Mouse (Mus musculus): ENCODE data around the gene D1Pas1. TPM values are rescaled to one million over a fixed set of nuclear protein-coding genes. Genes with fewer than 3 reads are reported as not detected.

D1Pas1 gene
- polyA plus RNA-seq, 1 experiment from 2014 or later = not detected

GRCm38 (mm10) chr1:186930888-186931233, 36.4 kb upstream of the D1Pas1 start:
- ATAC-seq (ENCODE audit: insufficient read depth, low FRiP score) = no peak
- Histone ChIP-seq H3K9ac (ENCODE audit: low read length) (no peak overlapping the region), H3K4me1 (ENCODE audit: control insufficient read depth, insufficient read depth, low read length) (no peaks in the 10 kb centered on the region), H3K27me3 (ENCODE audit: control insufficient read depth, insufficient read depth, low read length) (no peaks in the 10 kb centered on the region), H3K36me3 (ENCODE audit: control insufficient read depth, insufficient read depth, low read length) (no peaks in the 10 kb centered on the region), H3K4me3 (replicated peaks; ENCODE audit: low read length) (no peak overlapping the region), H3K9me3 (replicated peaks; ENCODE audit: control insufficient read depth, low read length) (no peaks in the 10 kb centered on the region), H3K27ac (ENCODE audit: low read length) (no peak overlapping the region), H3K4me2 (ENCODE audit: low read depth, low read length) (no peak overlapping the region)
- WGBS = 81% methylated on average over 6 of the region's 6 CpGs

GRCm38 (mm10) chr1:186934205-186934604, 33.0 kb upstream of the D1Pas1 start:
- no peak for ATAC-seq (ENCODE audit: insufficient read depth, low FRiP score)
- WGBS = 93% methylated on average over 1 of the region's 1 CpGs
- H3K36me3 ChIP-seq (ENCODE audit: control insufficient read depth, insufficient read depth, low read length) = no peaks in the 10 kb centered on the region
- H3K27ac ChIP-seq (ENCODE audit: low read length) = no peak overlapping the region
- H3K9me3 ChIP-seq (replicated peaks; ENCODE audit: control insufficient read depth, low read length) = no peaks in the 10 kb centered on the region
- H3K27me3 ChIP-seq (ENCODE audit: control insufficient read depth, insufficient read depth, low read length) = no peaks in the 10 kb centered on the region
- no peak overlapping the region for H3K4me3 ChIP-seq (replicated peaks; ENCODE audit: low read length)
- H3K4me2 ChIP-seq (ENCODE audit: low read depth, low read length) = no peak overlapping the region
- H3K4me1 ChIP-seq (ENCODE audit: control insufficient read depth, insufficient read depth, low read length) = no peaks in the 10 kb centered on the region
- H3K9ac ChIP-seq (ENCODE audit: low read length) = no peak overlapping the region

GRCm38 (mm10) chr1:186952381-186952780, 14.8 kb upstream of the D1Pas1 start:
- Histone ChIP-seq H3K9ac (ENCODE audit: low read length) (no peak overlapping the region), H3K4me2 (ENCODE audit: low read depth, low read length) (no peak overlapping the region), H3K27me3 (ENCODE audit: control insufficient read depth, insufficient read depth, low read length) (no peaks in the 10 kb centered on the region), H3K9me3 (replicated peaks; ENCODE audit: control insufficient read depth, low read length) (no peaks in the 10 kb centered on the region; the same call in 1 of the 2 replicates), H3K27ac (ENCODE audit: low read length) (no peak overlapping the region), H3K36me3 (ENCODE audit: control insufficient read depth, insufficient read depth, low read length) (no peaks in the 10 kb centered on the region), H3K4me1 (ENCODE audit: control insufficient read depth, insufficient read depth, low read length) (no peaks in the 10 kb centered on the region), H3K4me3 (replicated peaks; ENCODE audit: low read length) (no peak overlapping the region)
- 62% methylated on average over 4 of the region's 4 CpGs for WGBS
- no peak for ATAC-seq (ENCODE audit: insufficient read depth, low FRiP score)

GRCm38 (mm10) chr1:186954591-186954990, 12.6 kb upstream of the D1Pas1 start:
- ATAC-seq (ENCODE audit: insufficient read depth, low FRiP score) = no peak
- Histone ChIP-seq H3K9me3 (replicated peaks; ENCODE audit: control insufficient read depth, low read length) (no peaks in the 10 kb centered on the region), H3K4me1 (ENCODE audit: control insufficient read depth, insufficient read depth, low read length) (no peaks in the 10 kb centered on the region), H3K4me2 (ENCODE audit: low read depth, low read length) (no peak overlapping the region), H3K27ac (ENCODE audit: low read length) (no peak overlapping the region), H3K27me3 (ENCODE audit: control insufficient read depth, insufficient read depth, low read length) (no peaks in the 10 kb centered on the region), H3K36me3 (ENCODE audit: control insufficient read depth, insufficient read depth, low read length) (no peaks in the 10 kb centered on the region), H3K4me3 (replicated peaks; ENCODE audit: low read length) (no peak overlapping the region), H3K9ac (ENCODE audit: low read length) (no peak overlapping the region)
- WGBS = 78% methylated on average over 4 of the region's 4 CpGs

GRCm38 (mm10) chr1:186959380-186959779, 7.8 kb upstream of the D1Pas1 start:
- Histone ChIP-seq H3K4me2 (ENCODE audit: low read depth, low read length) (no peak overlapping the region), H3K4me1 (ENCODE audit: control insufficient read depth, insufficient read depth, low read length) (0 out of 2 replicates have a peak, but pooled peaks cover 3% of the 10 kb centered on the region), H3K9me3 (replicated peaks; ENCODE audit: control insufficient read depth, low read length) (no peaks in the 10 kb centered on the region), H3K36me3 (ENCODE audit: control insufficient read depth, insufficient read depth, low read length) (no peaks in the 10 kb centered on the region), H3K27ac (ENCODE audit: low read length) (no peak overlapping the region), H3K27me3 (ENCODE audit: control insufficient read depth, insufficient read depth, low read length) (no peaks in the 10 kb centered on the region), H3K9ac (ENCODE audit: low read length) (no peak overlapping the region), H3K4me3 (replicated peaks; ENCODE audit: low read length) (no peak overlapping the region)
- 46% methylated on average over 4 of the region's 4 CpGs for WGBS
- no peak for ATAC-seq (ENCODE audit: insufficient read depth, low FRiP score)

- H3K4me3 ChIP-seq (replicated peaks; ENCODE audit: low read length) = no peak overlapping the region
- H3K9ac ChIP-seq (ENCODE audit: low read length) = no peak overlapping the region
- WGBS = 38% methylated on average over 4 of the region's 4 CpGs
- H3K27me3 ChIP-seq (ENCODE audit: control insufficient read depth, insufficient read depth, low read length) = no peaks in the 10 kb centered on the region
- H3K9me3 ChIP-seq (replicated peaks; ENCODE audit: control insufficient read depth, low read length) = peaks cover 22% of the 10 kb centered on the region
- H3K4me2 ChIP-seq (ENCODE audit: low read depth, low read length) = no peak overlapping the region
- no peaks in the 10 kb centered on the region for H3K36me3 ChIP-seq (ENCODE audit: control insufficient read depth, insufficient read depth, low read length)
- ATAC-seq (ENCODE audit: insufficient read depth, low FRiP score) = no peak
- H3K4me1 ChIP-seq (ENCODE audit: control insufficient read depth, insufficient read depth, low read length) = 0 out of 2 replicates have a peak, but pooled peaks cover 3% of the 10 kb centered on the region
- H3K27ac ChIP-seq (ENCODE audit: low read length) = no peak overlapping the region
These were observed 2.9 kb upstream of the D1Pas1 start for GRCm38 (mm10) chr1:186964143-186964875.

- H3K27me3 ChIP-seq (ENCODE audit: control insufficient read depth, insufficient read depth, low read length) = no peaks in the 10 kb centered on the region
- H3K36me3 ChIP-seq (ENCODE audit: control insufficient read depth, insufficient read depth, low read length) = no peaks in the 10 kb centered on the region
- WGBS = 90% methylated on average over 34 of the region's 34 CpGs
- H3K4me1 ChIP-seq (ENCODE audit: control insufficient read depth, insufficient read depth, low read length) = 0 out of 2 replicates have a peak, but pooled peaks cover 3% of the 10 kb centered on the region
- no peak for ATAC-seq (ENCODE audit: insufficient read depth, low FRiP score)
- no peak overlapping the region for H3K4me3 ChIP-seq (replicated peaks; ENCODE audit: low read length)
- H3K27ac ChIP-seq (ENCODE audit: low read length) = no peak overlapping the region
- no peak overlapping the region for H3K9ac ChIP-seq (ENCODE audit: low read length)
- no peak overlapping the region for H3K4me2 ChIP-seq (ENCODE audit: low read depth, low read length)
- peaks cover 22% of the 10 kb centered on the region for H3K9me3 ChIP-seq (replicated peaks; ENCODE audit: control insufficient read depth, low read length)
These were observed 710 bp downstream of the D1Pas1 start for GRCm38 (mm10) chr1:186967926-186968325.

- Histone ChIP-seq H3K9me3 (replicated peaks; ENCODE audit: control insufficient read depth, low read length) (no peaks in the 10 kb centered on the region), H3K27me3 (ENCODE audit: control insufficient read depth, insufficient read depth, low read length) (no peaks in the 10 kb centered on the region), H3K4me2 (ENCODE audit: low read depth, low read length) (no peak overlapping the region), H3K27ac (ENCODE audit: low read length) (no peak overlapping the region), H3K9ac (ENCODE audit: low read length) (no peak overlapping the region), H3K4me1 (ENCODE audit: control insufficient read depth, insufficient read depth, low read length) (no peaks in the 10 kb centered on the region), H3K36me3 (ENCODE audit: control insufficient read depth, insufficient read depth, low read length) (no peaks in the 10 kb centered on the region), H3K4me3 (replicated peaks; ENCODE audit: low read length) (no peak overlapping the region)
- no peak for ATAC-seq (ENCODE audit: insufficient read depth, low FRiP score)
- WGBS = 52% methylated on average over 4 of the region's 4 CpGs
These were observed 9.8 kb downstream of the D1Pas1 start for GRCm38 (mm10) chr1:186976937-186977540.

GRCm38 (mm10) chr1:186977801-186978200, 10.6 kb downstream of the D1Pas1 start:
- 91% methylated on average over 2 of the region's 2 CpGs for WGBS

More at GRCm38 (mm10) chr1:186977801-186978200, 10.6 kb downstream of the D1Pas1 start:
- Histone ChIP-seq H3K9ac (ENCODE audit: low read length) (no peak overlapping the region), H3K4me3 (replicated peaks; ENCODE audit: low read length) (no peak overlapping the region), H3K27ac (ENCODE audit: low read length) (no peak overlapping the region), H3K27me3 (ENCODE audit: control insufficient read depth, insufficient read depth, low read length) (no peaks in the 10 kb centered on the region), H3K4me2 (ENCODE audit: low read depth, low read length) (no peak overlapping the region), H3K9me3 (replicated peaks; ENCODE audit: control insufficient read depth, low read length) (no peaks in the 10 kb centered on the region), H3K4me1 (ENCODE audit: control insufficient read depth, insufficient read depth, low read length) (no peaks in the 10 kb centered on the region), H3K36me3 (ENCODE audit: control insufficient read depth, insufficient read depth, low read length) (no peaks in the 10 kb centered on the region)
- ATAC-seq (ENCODE audit: insufficient read depth, low FRiP score) = no peak
